Mouse (Mus musculus) forebrain, embryonic 12.5 days (tissue): ENCODE results near the gene 4930578C19Rik. TPM values are rescaled to one million over a fixed set of nuclear protein-coding genes. Genes with fewer than 3 reads are reported as not detected.

Experiments used
- ATAC-seq: fragments of 200-750 bp; cut with Nextera tagmentation; 2 replicates; pipeline ENCODE4 v1.8.0; 2017; ENCODE audit warnings: moderate TSS enrichment; ENCODE audit not compliant: low FRiP score
- H3K27ac ChIP-seq: fragments of 300-500 bp; sonication (generic); 2 replicates; pipeline ENCODE4 v1.5.1; 2016; ENCODE audit warnings: mild to moderate bottlenecking
- H3K27me3 ChIP-seq: fragments of 300-500 bp; sonication (generic); 2 replicates; pipeline ENCODE4 v1.6.1; 2016; ENCODE audit warnings: mild to moderate bottlenecking
- H3K36me3 ChIP-seq: fragments of 300-500 bp; sonication (generic); replicated peaks from 2 replicates; pipeline ENCODE4 v1.6.1; 2016; ENCODE audit warnings: mild to moderate bottlenecking
- H3K4me1 ChIP-seq: fragments of 300-500 bp; sonication (generic); 2 replicates; pipeline ENCODE4 v1.6.1; 2016
- H3K4me2 ChIP-seq: fragments of 300-500 bp; sonication (generic); 2 replicates; pipeline ENCODE4 v1.6.1; 2016; ENCODE audit warnings: mild to moderate bottlenecking, moderate library complexity
- H3K4me3 ChIP-seq: fragments of 300-500 bp; sonication (generic); replicated peaks from 2 replicates; pipeline ENCODE4 v1.5.1; 2016; ENCODE audit warnings: mild to moderate bottlenecking
- H3K9ac ChIP-seq: fragments of 300-500 bp; sonication (generic); 2 replicates; pipeline ENCODE4 v1.6.1; 2016; ENCODE audit warnings: mild to moderate bottlenecking
- H3K9me3 ChIP-seq: fragments of 300-500 bp; sonication (generic); 2 replicates; pipeline ENCODE4 v1.6.1; 2016
- WGBS: fragments of 180-500 bp; shearing (Covaris S2); methylation state at CpG from one replicate; pipeline ENCODE4 v1.1.7; 2016; 5-methylcytosine and 5-hydroxymethylcytosine counted together
- polyA plus RNA-seq: library from polyadenylated mRNA; unstranded; fragments of >200 nt; fragmentation: Nextera tagmentation; extraction: Ambion mirVana; gene quantifications from 2 replicates; pipeline ENCODE4 v1.2.1, GENCODE M21; 2016

The 4930578C19Rik gene
- polyA plus RNA-seq: 0.34 and 0.37 TPM in 2 replicates

DNA sequence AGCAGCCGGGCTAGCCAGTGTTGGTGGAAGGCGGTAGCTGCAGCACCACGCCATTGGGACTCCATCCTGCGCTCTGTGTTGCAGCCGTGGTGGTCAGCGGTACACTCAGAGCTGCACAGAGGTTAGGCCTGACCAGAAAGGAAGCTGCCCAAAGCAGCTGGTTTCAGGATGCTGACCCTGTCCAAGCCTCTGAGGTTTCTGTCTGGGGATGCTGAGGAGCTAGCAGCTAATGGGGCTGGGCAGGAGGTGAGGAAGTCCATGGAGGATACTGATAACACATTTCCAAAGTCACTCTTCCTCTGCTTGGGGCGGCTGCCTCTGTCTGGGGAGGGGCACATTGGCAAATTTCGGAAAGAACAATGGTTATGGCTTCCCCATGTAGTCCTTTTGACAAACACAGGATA is at the start of gene 4930578C19Rik:
4930578C19Rik (minus strand) TSS at position 200 of the 404 bp plus-strand sequence.
- H3K4me3 ChIP-seq: no peak within 1 kb of the TSS
- H3K4me1 ChIP-seq: no peaks in the 10 kb centered on the region
- no peaks in the 10 kb centered on the region for H3K36me3 ChIP-seq
- no peak within 1 kb of the TSS for H3K4me2 ChIP-seq
- no peak for ATAC-seq
- H3K9me3 ChIP-seq: no peaks in the 10 kb centered on the region
- H3K27me3 ChIP-seq: no peaks in the 10 kb centered on the region
- WGBS: 85% methylated on average over 8 of the region's 8 CpGs
- H3K9ac ChIP-seq: no peak within 1 kb of the TSS
- H3K27ac ChIP-seq: no peak within 1 kb of the TSS

DNA sequence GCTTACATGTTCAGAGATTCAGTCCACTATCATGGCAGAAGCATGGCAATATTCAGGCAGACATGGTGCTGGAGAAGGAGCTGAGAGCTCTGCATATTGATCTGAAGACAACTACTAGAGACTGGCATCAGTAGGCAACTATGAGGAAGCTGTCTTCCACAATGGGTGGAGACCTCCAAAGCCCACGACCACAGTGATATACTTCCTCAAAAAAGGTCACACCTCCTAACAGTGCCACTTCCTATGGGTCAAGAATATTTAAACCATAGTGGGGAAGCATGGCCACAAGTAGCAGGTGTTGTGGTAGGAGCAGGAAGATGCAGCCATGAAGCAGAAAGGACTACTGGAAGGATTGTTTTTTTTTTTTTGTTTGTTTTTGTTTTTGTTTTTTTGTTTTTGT is 6.5 kb upstream of the 4930578C19Rik start:
- Histone ChIP-seq H3K9ac (no peak overlapping the region), H3K27me3 (no peaks in the 10 kb centered on the region), H3K36me3 (no peaks in the 10 kb centered on the region), H3K4me3 (no peak overlapping the region), H3K27ac (no peak overlapping the region), H3K4me2 (no peak overlapping the region), H3K9me3 (no peaks in the 10 kb centered on the region), H3K4me1 (no peaks in the 10 kb centered on the region)
- WGBS: 93% methylated on average over 1 of the region's 1 CpGs
- ATAC-seq: no peak

DNA sequence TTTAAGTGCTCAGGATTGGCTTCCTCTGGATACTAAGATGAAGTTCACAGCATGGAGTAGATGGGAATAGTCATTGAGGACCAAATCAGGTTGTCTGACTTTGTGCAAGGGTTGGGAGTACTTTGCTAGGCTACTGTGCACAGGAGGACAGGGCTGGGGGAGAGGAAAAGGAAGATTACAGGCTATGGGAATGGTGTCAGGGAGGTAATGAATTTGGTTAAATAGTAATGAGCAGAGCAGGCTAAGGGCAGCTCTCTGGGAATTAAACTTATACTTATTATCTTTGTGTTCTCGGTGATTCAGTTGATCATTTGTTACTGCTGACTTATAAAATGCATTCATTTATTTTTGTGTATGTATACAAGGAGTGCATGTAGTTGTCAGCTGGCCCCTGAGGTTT is 1.7 kb upstream of the 4930578C19Rik start:
- no peak overlapping the region for H3K4me3 ChIP-seq
- H3K9ac ChIP-seq: no peak overlapping the region
- no peak for ATAC-seq
- no peaks in the 10 kb centered on the region for H3K27me3 ChIP-seq
- no peaks in the 10 kb centered on the region for H3K9me3 ChIP-seq
- no peak overlapping the region for H3K27ac ChIP-seq
- no peak overlapping the region for H3K4me2 ChIP-seq
- H3K36me3 ChIP-seq: no peaks in the 10 kb centered on the region
- 68% methylated on average over 1 of the region's 1 CpGs for WGBS
- no peaks in the 10 kb centered on the region for H3K4me1 ChIP-seq

DNA sequence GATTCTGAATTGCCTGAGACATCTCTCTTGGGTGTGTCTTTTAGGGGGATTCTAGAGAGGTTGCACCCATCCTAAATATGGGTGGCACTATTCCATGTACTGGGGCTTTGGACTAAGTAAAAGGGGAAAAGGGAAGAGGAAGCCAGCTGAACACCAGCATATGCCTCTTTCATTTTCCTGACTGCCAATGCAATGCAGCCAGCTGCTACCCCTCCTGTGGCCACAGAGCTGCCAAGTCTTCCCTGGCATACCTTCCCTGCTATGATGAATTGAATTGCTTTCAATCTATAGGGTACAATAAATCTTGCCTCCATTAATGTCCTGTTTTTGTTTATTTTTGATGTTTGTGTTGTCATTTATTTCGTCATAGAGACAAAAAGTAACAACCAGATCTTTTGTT is 9.6 kb downstream of the 4930578C19Rik start:
- Histone ChIP-seq H3K4me1 (no peaks in the 10 kb centered on the region), H3K9me3 (no peaks in the 10 kb centered on the region), H3K36me3 (no peaks in the 10 kb centered on the region), H3K4me2 (no peak overlapping the region), H3K9ac (no peak overlapping the region), H3K4me3 (no peak overlapping the region), H3K27ac (no peak overlapping the region), H3K27me3 (no peaks in the 10 kb centered on the region)
- 56% methylated on average over 1 of the region's 1 CpGs for WGBS
- no peak for ATAC-seq

DNA sequence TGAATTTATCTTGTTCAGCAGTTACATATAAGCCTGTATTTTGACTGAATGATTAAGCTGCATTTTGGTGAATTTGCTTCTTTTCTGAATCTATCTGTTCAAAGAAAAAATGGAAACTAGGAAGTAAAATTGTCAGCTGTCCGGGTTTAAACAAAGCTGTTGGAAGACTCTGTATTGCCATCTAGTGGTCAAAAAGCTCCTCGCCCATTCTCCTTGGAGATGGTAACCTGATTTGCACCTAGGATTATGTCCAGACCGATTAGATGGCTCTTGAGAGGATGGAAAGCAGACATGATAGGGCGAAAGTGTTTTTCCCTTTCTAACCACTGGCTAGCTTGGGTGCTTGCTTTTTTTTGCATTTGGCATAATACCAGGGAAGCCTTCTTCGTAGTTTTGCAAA is 19.1 kb downstream of the 4930578C19Rik start:
- Histone ChIP-seq H3K9me3 (no peaks in the 10 kb centered on the region), H3K4me1 (no peaks in the 10 kb centered on the region), H3K9ac (no peak overlapping the region), H3K36me3 (no peaks in the 10 kb centered on the region), H3K27ac (no peak overlapping the region), H3K4me3 (no peak overlapping the region), H3K27me3 (no peaks in the 10 kb centered on the region), H3K4me2 (no peak overlapping the region)
- 0 out of 2 replicates have a peak, but pooled peaks have one; percentile 65 for ATAC-seq
- WGBS: 40% methylated on average over 5 of the region's 5 CpGs

DNA sequence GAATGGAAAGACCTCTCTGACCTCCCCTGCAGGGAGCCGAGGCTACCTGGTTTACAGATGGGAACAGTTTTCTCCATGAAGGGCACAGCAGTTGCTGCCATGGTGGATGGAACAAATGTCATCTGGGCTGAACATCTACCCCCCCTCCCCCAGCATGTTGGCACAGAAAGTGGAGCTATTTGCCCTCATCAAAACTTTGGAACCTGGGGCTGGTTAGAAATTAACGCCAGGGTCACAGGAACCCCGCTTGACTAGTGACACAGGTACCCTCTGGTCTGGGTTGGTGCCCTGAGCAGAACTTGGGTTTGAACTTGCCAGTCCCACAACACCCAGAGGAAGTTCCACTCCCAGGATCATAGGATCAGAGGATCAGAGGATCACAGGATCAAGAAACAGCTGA is 35.7 kb downstream of the 4930578C19Rik start:
- H3K4me2 ChIP-seq: no peak overlapping the region
- 85% methylated on average over 3 of the region's 3 CpGs for WGBS
- no peaks in the 10 kb centered on the region for H3K36me3 ChIP-seq
- no peaks in the 10 kb centered on the region for H3K9me3 ChIP-seq
- no peak overlapping the region for H3K9ac ChIP-seq
- no peaks in the 10 kb centered on the region for H3K27me3 ChIP-seq
- H3K4me3 ChIP-seq: no peak overlapping the region
- H3K27ac ChIP-seq: no peak overlapping the region
- no peaks in the 10 kb centered on the region for H3K4me1 ChIP-seq
- no peak for ATAC-seq

DNA sequence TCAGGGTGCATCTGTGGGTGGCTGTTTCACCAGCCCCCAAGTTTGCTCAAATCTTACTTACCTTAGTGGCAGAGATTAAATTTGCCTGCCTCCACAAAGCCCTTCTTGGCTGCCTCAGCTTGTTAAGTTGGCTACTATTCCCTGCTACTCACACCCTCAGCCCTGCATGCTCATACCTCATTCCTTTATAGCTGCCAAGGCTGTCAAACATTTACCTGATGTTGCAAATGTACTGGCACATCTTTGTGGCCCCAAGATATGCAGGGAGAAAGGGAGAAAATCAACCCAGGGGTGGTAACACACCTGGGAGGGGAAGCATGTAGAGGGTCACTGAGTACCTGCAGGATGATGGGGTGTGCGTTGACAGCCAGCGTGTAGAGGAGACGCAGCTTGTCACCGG is 38.0 kb downstream of the 4930578C19Rik start:
- no peak overlapping the region for H3K4me2 ChIP-seq
- ATAC-seq: no peak
- no peaks in the 10 kb centered on the region for H3K4me1 ChIP-seq
- 92% methylated on average over 4 of the region's 4 CpGs for WGBS
- no peaks in the 10 kb centered on the region for H3K36me3 ChIP-seq
- no peaks in the 10 kb centered on the region for H3K27me3 ChIP-seq
- H3K9me3 ChIP-seq: no peaks in the 10 kb centered on the region
- no peak overlapping the region for H3K27ac ChIP-seq
- no peak overlapping the region for H3K9ac ChIP-seq
- H3K4me3 ChIP-seq: no peak overlapping the region

DNA sequence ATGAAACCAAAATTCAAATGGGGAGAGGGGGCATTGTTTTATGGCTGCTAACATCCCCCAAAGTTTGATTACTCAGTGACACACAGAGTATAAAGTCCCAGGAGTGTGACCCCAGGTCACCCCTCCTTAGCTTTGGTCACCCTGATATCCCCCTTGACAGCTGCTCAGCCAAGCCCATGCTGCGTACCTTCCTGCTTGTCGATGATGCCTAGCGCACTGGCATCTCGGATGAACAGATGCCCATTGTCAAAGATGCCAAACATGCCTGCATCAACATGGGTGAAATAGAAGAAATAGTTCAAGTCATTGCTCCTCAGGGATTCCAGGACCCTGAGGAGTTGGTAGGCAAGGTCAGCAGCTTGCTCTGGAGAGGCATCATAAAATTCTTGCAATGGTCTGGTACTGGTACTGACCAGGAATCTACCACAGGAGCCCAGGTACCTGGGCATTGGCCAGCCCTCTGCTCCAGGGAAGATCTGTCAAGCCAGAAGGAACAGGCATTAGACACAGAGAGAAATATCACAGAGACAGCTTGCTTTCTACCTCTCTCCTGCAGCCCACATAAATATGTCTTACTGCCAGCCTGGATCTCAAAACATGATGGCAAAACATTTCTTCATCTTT is 40.9 kb downstream of the 4930578C19Rik start:
- no peaks in the 10 kb centered on the region for H3K4me1 ChIP-seq
- H3K4me2 ChIP-seq: no peak overlapping the region
- H3K9me3 ChIP-seq: no peaks in the 10 kb centered on the region
- 96% methylated on average over 4 of the region's 4 CpGs for WGBS
- H3K27ac ChIP-seq: no peak overlapping the region
- H3K9ac ChIP-seq: no peak overlapping the region
- ATAC-seq: no peak
- H3K4me3 ChIP-seq: no peak overlapping the region
- no peaks in the 10 kb centered on the region for H3K36me3 ChIP-seq
- H3K27me3 ChIP-seq: no peaks in the 10 kb centered on the region

DNA sequence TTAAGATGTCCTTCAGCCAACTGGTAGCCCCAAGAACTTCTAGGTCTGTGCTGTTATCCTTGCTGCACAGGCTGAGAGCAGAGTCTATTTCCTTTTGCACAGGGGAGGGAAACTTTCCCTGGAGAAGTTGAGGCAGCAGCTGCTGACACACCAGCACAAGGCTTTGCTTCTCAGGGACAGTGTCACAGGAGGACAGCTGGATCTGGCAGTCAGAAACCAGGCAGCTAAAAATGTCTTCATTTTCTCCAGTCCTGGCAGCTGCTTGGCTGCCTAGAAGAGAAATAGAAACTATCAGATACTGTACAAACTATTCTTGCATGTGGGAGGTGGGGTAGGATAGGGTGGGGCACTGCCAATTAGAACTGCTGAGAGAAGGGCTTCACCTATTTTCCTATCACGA is 42.2 kb downstream of the 4930578C19Rik start:
- Histone ChIP-seq H3K9ac (no peak overlapping the region), H3K9me3 (no peaks in the 10 kb centered on the region), H3K36me3 (no peaks in the 10 kb centered on the region), H3K4me1 (no peaks in the 10 kb centered on the region), H3K27ac (no peak overlapping the region), H3K4me2 (no peak overlapping the region), H3K4me3 (no peak overlapping the region), H3K27me3 (no peaks in the 10 kb centered on the region)
- no peak for ATAC-seq
- WGBS: 48% methylated on average over 1 of the region's 1 CpGs

DNA sequence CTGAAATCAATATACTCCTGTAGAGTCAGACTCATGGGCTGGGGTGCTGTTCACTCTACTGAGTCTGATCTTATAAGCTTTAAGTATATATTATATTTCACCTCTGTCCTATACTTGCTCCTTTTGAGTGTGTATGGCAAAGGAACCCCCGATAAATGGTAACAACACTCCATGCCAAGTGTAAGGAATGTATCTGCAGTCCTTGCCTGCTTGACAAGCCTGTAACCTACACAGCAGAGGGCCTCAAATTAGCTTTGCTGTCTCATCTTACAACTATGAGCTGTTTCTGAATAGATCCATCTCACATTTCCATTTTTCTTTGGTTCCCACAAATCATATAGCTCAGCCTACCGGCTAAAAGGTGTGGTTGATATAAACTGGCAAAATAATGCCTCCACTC is 46.6 kb downstream of the 4930578C19Rik start:
- no peak overlapping the region for H3K27ac ChIP-seq

DNA sequence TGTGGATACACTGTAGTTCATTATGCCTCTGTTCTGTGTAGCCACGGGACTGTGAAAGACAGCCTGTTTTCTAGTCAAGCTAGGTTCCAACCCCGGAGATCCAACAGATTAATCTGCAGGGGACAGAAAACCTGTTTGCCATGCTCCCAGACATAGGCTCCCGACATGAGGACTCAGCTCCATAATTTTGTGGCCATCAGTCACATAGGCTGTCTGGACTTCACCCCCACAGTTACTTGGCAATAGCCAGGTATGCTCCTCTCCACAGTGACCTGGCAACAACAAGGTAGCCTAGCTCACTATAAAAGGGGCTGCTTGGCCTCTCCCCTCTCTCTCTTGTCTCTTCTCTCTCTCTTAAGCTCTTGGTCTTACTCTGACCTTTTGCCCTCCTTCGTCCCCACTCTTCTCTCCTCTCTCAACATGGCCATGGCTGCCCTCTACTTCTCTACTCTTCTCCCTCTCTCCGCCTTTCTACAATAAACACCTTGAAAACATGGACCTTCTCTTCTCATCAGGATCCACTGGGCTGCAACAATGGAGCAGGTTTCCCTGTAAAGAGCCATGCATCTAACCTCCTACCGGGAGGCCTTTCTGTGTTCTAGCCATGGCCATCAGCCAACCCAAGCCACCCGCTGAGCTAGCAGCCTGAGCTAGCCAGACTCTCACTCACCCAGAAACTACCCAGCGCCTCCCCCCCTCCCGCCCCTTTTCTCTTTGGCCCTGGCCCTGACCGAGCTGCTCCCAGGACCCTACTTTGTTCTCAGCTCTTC is 49.9 kb downstream of the 4930578C19Rik start:
- H3K9ac ChIP-seq: no peak overlapping the region
- H3K4me3 ChIP-seq: no peak overlapping the region
- H3K9me3 ChIP-seq: no peaks in the 10 kb centered on the region
- WGBS: 90% methylated on average over 10 of the region's 10 CpGs
- no peaks in the 10 kb centered on the region for H3K36me3 ChIP-seq
- H3K4me1 ChIP-seq: no peaks in the 10 kb centered on the region
- no peaks in the 10 kb centered on the region for H3K27me3 ChIP-seq
- ATAC-seq: no peak
- no peak overlapping the region for H3K27ac ChIP-seq
- H3K4me2 ChIP-seq: no peak overlapping the region

More for the DNA sequence above, 46.6 kb downstream of the 4930578C19Rik start:
- H3K9ac ChIP-seq: no peak overlapping the region
- H3K4me2 ChIP-seq: no peak overlapping the region
- no peaks in the 10 kb centered on the region for H3K9me3 ChIP-seq
- no peak overlapping the region for H3K4me3 ChIP-seq
- WGBS: 86% methylated on average over 2 of the region's 2 CpGs
- no peaks in the 10 kb centered on the region for H3K4me1 ChIP-seq
- H3K27me3 ChIP-seq: no peaks in the 10 kb centered on the region
- no peak for ATAC-seq
- H3K36me3 ChIP-seq: no peaks in the 10 kb centered on the region

DNA sequence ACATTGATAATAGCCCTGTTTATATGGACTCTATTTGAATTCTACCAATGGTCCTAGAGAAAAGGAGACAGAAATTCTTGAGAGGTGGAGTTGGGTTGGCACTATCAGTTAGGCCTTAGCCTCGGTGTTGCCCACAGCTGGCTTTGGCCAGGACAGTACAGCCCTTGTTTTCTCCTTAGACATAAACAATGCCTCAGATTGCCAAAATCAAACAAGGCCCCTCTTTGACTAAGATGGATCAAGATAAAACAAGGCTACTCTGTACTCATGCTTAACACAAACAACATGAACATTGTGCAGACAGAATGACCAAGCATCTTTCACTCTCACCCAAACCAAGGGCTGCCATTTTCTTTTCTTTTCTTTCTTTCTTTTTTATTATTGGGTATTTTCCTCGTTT is 51.6 kb downstream of the 4930578C19Rik start:
- Histone ChIP-seq H3K9ac (no peak overlapping the region), H3K9me3 (no peaks in the 10 kb centered on the region), H3K4me3 (no peak overlapping the region), H3K4me1 (no peaks in the 10 kb centered on the region), H3K27ac (no peak overlapping the region), H3K27me3 (no peaks in the 10 kb centered on the region), H3K36me3 (no peaks in the 10 kb centered on the region), H3K4me2 (no peak overlapping the region)
- WGBS: 62% methylated on average over 2 of the region's 2 CpGs
- ATAC-seq: no peak

DNA sequence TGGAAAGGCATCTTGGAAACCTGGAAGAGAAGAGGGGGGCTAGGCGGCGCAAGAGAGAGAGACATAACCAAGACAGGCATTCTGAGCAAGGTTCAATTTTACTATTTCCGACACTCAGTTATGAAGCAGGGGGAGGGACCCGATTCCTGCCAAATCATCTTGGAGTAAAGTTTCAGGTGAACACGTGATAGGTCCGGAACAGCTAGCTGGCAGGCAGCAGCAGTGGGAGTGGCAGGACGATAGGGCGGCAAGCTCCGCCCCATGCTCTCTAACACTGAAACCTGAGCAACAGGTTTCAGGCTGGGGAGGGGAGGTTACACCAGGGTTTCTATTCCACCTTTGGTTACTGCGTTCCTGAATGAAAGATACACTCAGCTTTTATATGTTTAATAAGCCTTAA is 58.9 kb downstream of the 4930578C19Rik start:
- Histone ChIP-seq H3K4me2 (no peak overlapping the region), H3K9ac (no peak overlapping the region), H3K27me3 (no peaks in the 10 kb centered on the region), H3K9me3 (no peaks in the 10 kb centered on the region), H3K4me3 (no peak overlapping the region), H3K4me1 (no peaks in the 10 kb centered on the region), H3K27ac (no peak overlapping the region), H3K36me3 (no peaks in the 10 kb centered on the region)
- no peak for ATAC-seq
- 61% methylated on average over 10 of the region's 10 CpGs for WGBS
